8 mouse cellular contexts compared by ENCODE assay signal in the genomic region with DNA sequence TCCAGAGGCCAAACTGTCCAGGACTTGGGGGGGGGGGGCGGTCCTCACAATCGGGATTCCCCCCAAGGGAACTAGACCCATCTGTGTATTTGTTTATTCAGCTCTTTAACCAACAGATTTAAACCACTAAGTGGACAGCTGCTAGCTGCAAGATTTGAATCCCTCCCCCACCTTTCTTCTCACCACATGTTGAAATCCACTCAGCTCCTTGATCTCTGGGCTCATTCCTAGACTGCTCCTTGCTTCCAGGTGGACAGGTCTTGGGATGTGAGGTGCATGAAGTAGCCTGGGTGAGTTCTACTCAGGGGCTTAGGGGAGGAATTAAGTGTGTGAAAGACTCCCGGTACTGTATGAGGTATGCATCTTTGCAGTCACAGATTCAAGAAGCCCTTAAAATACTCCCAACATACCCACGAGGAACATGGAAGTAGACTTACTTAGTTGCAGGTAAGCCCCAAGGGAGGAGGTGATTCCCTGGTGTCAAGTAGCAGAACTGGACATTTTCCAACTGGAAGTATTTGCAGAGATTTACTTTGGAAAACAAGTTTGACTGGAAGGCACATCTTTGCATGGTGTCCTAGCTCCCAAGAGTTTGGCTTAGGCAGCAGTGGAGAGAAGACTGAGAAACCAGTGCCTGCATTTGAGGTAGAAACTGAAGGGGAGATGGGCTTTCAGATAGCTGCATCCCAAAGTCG. TPM values are rescaled to one million over a fixed set of nuclear protein-coding genes. Genes with fewer than 3 reads are reported as not detected.
DNase-seq lines count a peak whose midpoint lies in the region; ATAC-seq lines count a peak whose summit lies in the region.
"Had no signal": no experiment of that assay in that cellular context is flagged by ENCODE, and none has a peak within 500 bp of the region (broad histone marks: within the 10 kb centered on the region; RNA-seq: fewer than 3 reads in every experiment).

No protein-coding gene starts in this region.

- peak overlapping the region; percentile 78 for H3K4me3 ChIP-seq in embryonic facial prominence, embryonic 10.5 days
- H3K4me3 ChIP-seq in intestine, embryonic 14.5 days (ENCODE audit: low read depth, low read length), result peak overlapping the region; percentile 75
- peak overlapping the region; percentile 10; the same call in 1 of the 2 replicates for H3K4me3 ChIP-seq in midbrain, embryonic 15.5 days

- peaks cover 44% of the 10 kb centered on the region for H3K4me1 ChIP-seq in embryonic facial prominence, embryonic 10.5 days
- peaks cover 11% of the 10 kb centered on the region for H3K4me1 ChIP-seq in intestine, embryonic 14.5 days (replicated peaks; ENCODE audit: control insufficient read depth, insufficient read depth, low read length)
- H3K4me1 ChIP-seq in midbrain, embryonic 15.5 days, result peaks cover 29% of the 10 kb centered on the region

- no peaks in the 10 kb centered on the region for H3K9me3 ChIP-seq in embryonic facial prominence, embryonic 10.5 days
- H3K9me3 ChIP-seq in intestine, embryonic 14.5 days (ENCODE audit: control insufficient read depth, low read length), result no peaks in the 10 kb centered on the region
- H3K9me3 ChIP-seq in midbrain, embryonic 15.5 days, result no peaks in the 10 kb centered on the region

- H3K27ac ChIP-seq in embryonic facial prominence, embryonic 10.5 days (replicated peaks), result peak overlapping the region; percentile 54; the same call in 1 of the 2 replicates
- H3K27ac ChIP-seq in intestine, embryonic 14.5 days (ENCODE audit: low read depth), result peak overlapping the region; percentile 54; the same call in 1 of the 2 replicates
- H3K27ac ChIP-seq in midbrain, embryonic 15.5 days, result no peak overlapping the region

- 31% methylated on average over 5 of the region's 5 CpGs for WGBS in embryonic facial prominence, embryonic 10.5 days
- WGBS in intestine, embryonic 14.5 days, result 13% methylated on average over 5 of the region's 5 CpGs
- 40% methylated on average over 5 of the region's 5 CpGs for WGBS in midbrain, embryonic 15.5 days

- no peak for ATAC-seq in intestine, embryonic 14.5 days (replicated peaks; ENCODE audit: low FRiP score, low TSS enrichment, low read depth)
- ATAC-seq in midbrain, embryonic 15.5 days (replicated peaks), result no peak

- no peaks in the 10 kb centered on the region for H3K36me3 ChIP-seq in embryonic facial prominence, embryonic 10.5 days (replicated peaks)
- no peaks in the 10 kb centered on the region for H3K36me3 ChIP-seq in intestine, embryonic 14.5 days (ENCODE audit: control insufficient read depth, insufficient read depth, low read length)
- H3K36me3 ChIP-seq in midbrain, embryonic 15.5 days (replicated peaks), result no peaks in the 10 kb centered on the region

- peak overlapping the region; percentile 92; the same call in 1 of the 2 replicates for H3K9ac ChIP-seq in intestine, embryonic 14.5 days (ENCODE audit: low read length)
- H3K9ac ChIP-seq in midbrain, embryonic 15.5 days, result no peak overlapping the region

- H3K4me2 ChIP-seq in intestine, embryonic 14.5 days (ENCODE audit: low read length), result peak overlapping the region; percentile 71
- H3K4me2 ChIP-seq in midbrain, embryonic 15.5 days, result peak overlapping the region; percentile 97

- 0 out of 2 replicates have a peak, but pooled peaks cover 7% of the 10 kb centered on the region for H3K27me3 ChIP-seq in embryonic facial prominence, embryonic 10.5 days (replicated peaks; ENCODE audit: low read depth, poor library complexity, severe bottlenecking)
- H3K27me3 ChIP-seq in intestine, embryonic 14.5 days (replicated peaks; ENCODE audit: control insufficient read depth, insufficient read depth, low read length), result no peaks in the 10 kb centered on the region
- H3K27me3 ChIP-seq in midbrain, embryonic 15.5 days (replicated peaks), result no peaks in the 10 kb centered on the region

- peak; percentile 10 for DNase-seq in embryo, embryonic 10 days (ENCODE audit: low spot score)
- DNase-seq in embryonic facial prominence, embryonic 10.5 days (ENCODE audit: low spot score), result peak; percentile 16
- DNase-seq in intestine, embryonic 14.5 days (ENCODE audit: low spot score), result peak; percentile 54
- no peak for DNase-seq in adrenal gland, postnatal 36 days
- no peak for DNase-seq in ovary, postnatal 10 days (ENCODE audit: low spot score)
- DNase-seq in urinary bladder, postnatal 4 days (ENCODE audit: low spot score in 2 of 2), result no peak
- DNase-seq: cerebellum, adult 18-20 months had no signal

RNA-seq across cellular contexts. Expression of a gene that starts 2.3 kb away (rescaled TPM):
- 37.1 and 48.3 TPM in 2 replicates for polyA plus RNA-seq in embryonic facial prominence, embryonic 10.5 days (2016; fragmentation: Nextera tagmentation; extraction: Ambion mirVana)
- polyA plus RNA-seq in intestine, embryonic 14.5 days (2014; fragmentation: Nextera tagmentation; extraction: Ambion mirVana), result 35.9 and 44.0 TPM in 2 replicates
- polyA plus RNA-seq in midbrain, embryonic 15.5 days (2015; fragmentation: Nextera tagmentation; extraction: Ambion mirVana), result 78.7 and 80.9 TPM in 2 replicates
- 1 to 10 TPM; 6.1 to 6.2 TPM for total RNA-seq in adrenal gland, postnatal 36 days (2021)

Comparison
In these comparisons a context has a peak if more than half of its experiments do, and no peak if none do; other contexts are left out.
1. DNase-seq: peak in embryo, embryonic 10 days (single experiment), embryonic facial prominence, embryonic 10.5 days (single experiment) and intestine, embryonic 14.5 days (single experiment); none in adrenal gland, postnatal 36 days (0 of 2), ovary, postnatal 10 days (single experiment) and urinary bladder, postnatal 4 days (0 of 2).
2. H3K4me3 ChIP-seq: peak in every context shown above with its lines; median percentile 78 in embryonic facial prominence, embryonic 10.5 days; 75 in intestine, embryonic 14.5 days; 10 in midbrain, embryonic 15.5 days.